Mouse (Mus musculus) neural tube, embryonic 13.5 days (tissue): ENCODE data around the gene Slc4a1. TPM values are rescaled to one million over a fixed set of nuclear protein-coding genes. Genes with fewer than 3 reads are reported as not detected.

Experiments used
- microRNA-seq: library from miRNA; unstranded; fragments of <30 nt; microRNA quantifications from one replicate; pipeline ENCODE4, GENCODE M21; 2016
- polyA plus RNA-seq: library from polyadenylated mRNA; unstranded; fragments of >200 nt; fragmentation: Nextera tagmentation; extraction: Ambion mirVana; gene quantifications from 2 replicates; pipeline ENCODE4 v1.2.1, GENCODE M21; 2015

The Slc4a1 gene
- polyA plus RNA-seq, 1 experiment from 2014 or later: 4.2 TPM

Small RNA genes lying within 50 kb of the gene (microRNA-seq; reads per million reads assigned to microRNA genes)
- gene Mir6930: not detected

Other genes starting within 250 kb of the Slc4a1 start
- not detected in 2 replicates for gene Nags, start 220.7 kb downstream of the Slc4a1 start, polyA plus RNA-seq
- gene Tmem101, start 209.8 kb downstream of the Slc4a1 start, polyA plus RNA-seq: 32.4 and 40.4 TPM in 2 replicates
- 112 and 116 TPM in 2 replicates for gene Lsm12, start 180.9 kb downstream of the Slc4a1 start, polyA plus RNA-seq
- 29.1 and 31.6 TPM in 2 replicates for gene G6pc3, start 176.6 kb downstream of the Slc4a1 start, polyA plus RNA-seq
- gene Hdac5, start 136.0 kb downstream of the Slc4a1 start, polyA plus RNA-seq: 84.4 and 88.7 TPM in 2 replicates
- gene BC030867, start 117.3 kb downstream of the Slc4a1 start, polyA plus RNA-seq: 1.9 and 3.7 TPM in 2 replicates
- gene Asb16, start 97.5 kb downstream of the Slc4a1 start, polyA plus RNA-seq: not detected in 2 replicates
- gene Tmub2, start 81.3 kb downstream of the Slc4a1 start, polyA plus RNA-seq: 79.6 and 81.4 TPM in 2 replicates
- 26.7 and 30.6 TPM in 2 replicates for gene Atxn7l3, start 69.6 kb downstream of the Slc4a1 start, polyA plus RNA-seq
- 78.2 and 83.9 TPM in 2 replicates for gene Ubtf, start 46.5 kb downstream of the Slc4a1 start, polyA plus RNA-seq
- 156 and 161 TPM in 2 replicates for gene Rundc3a, start 27.2 kb upstream of the Slc4a1 start, polyA plus RNA-seq
- gene Slc25a39, start 41.7 kb upstream of the Slc4a1 start, polyA plus RNA-seq: 154 TPM in 2 replicates
- gene Grn, start 64.1 kb upstream of the Slc4a1 start, polyA plus RNA-seq: 83.3 and 88.6 TPM in 2 replicates
- 20.3 and 21.6 TPM in 2 replicates for gene Fam171a2, start 81.5 kb upstream of the Slc4a1 start, polyA plus RNA-seq
- gene Itga2b, start 103.9 kb upstream of the Slc4a1 start, polyA plus RNA-seq: 5.7 and 6.2 TPM in 2 replicates
- 77.5 and 83.8 TPM in 2 replicates for gene Gpatch8, start 190.2 kb upstream of the Slc4a1 start, polyA plus RNA-seq
- gene Gm11627, start 213.3 kb upstream of the Slc4a1 start, polyA plus RNA-seq: 7.5 and 8.7 TPM in 2 replicates
- gene Fzd2, start 238.2 kb upstream of the Slc4a1 start, polyA plus RNA-seq: 14.8 and 21.1 TPM in 2 replicates